Mouse (Mus musculus): ENCODE results near the gene Kcnc1. TPM values are rescaled to one million over a fixed set of nuclear protein-coding genes. Genes with fewer than 3 reads are reported as not detected.

The Kcnc1 gene
- polyA plus RNA-seq, 1 experiment from 2014 or later, result 1.1 TPM

- DNase-seq (ENCODE audit: low spot score), result no peak
- WGBS, result 92% methylated on average over 3 of the region's 3 CpGs
Measured at GRCm38 (mm10) chr7:46387430-46387829, 8.9 kb upstream of the Kcnc1 start.

GRCm38 (mm10) chr7:46389456-46390085 lies 6.7 kb upstream of the Kcnc1 start:
- 72% methylated on average over 10 of the region's 10 CpGs for WGBS
- no peaks in the 10 kb centered on the region for H3K4me1 ChIP-seq (ENCODE audit: control insufficient read depth, insufficient read depth, low read length)
- no peak overlapping the region for H3K27ac ChIP-seq (replicated peaks; ENCODE audit: low read depth, low read length)
- H3K27me3 ChIP-seq (replicated peaks; ENCODE audit: control insufficient read depth, insufficient read depth, low read length), result peaks cover 8% of the 10 kb centered on the region
- DNase-seq (ENCODE audit: low spot score) (no peak), ATAC-seq (ENCODE audit: low read depth) (no peak)
- no peak overlapping the region for H3K4me3 ChIP-seq (ENCODE audit: low read depth, low read length)
- H3K4me2 ChIP-seq (ENCODE audit: low read depth, low read length), result no peak overlapping the region
- no peak overlapping the region for H3K9ac ChIP-seq (ENCODE audit: low read depth, low read length)
- H3K36me3 ChIP-seq (ENCODE audit: control insufficient read depth, insufficient read depth, low read length), result no peaks in the 10 kb centered on the region
- H3K9me3 ChIP-seq (ENCODE audit: control insufficient read depth, low read length), result no peaks in the 10 kb centered on the region

More at GRCm38 (mm10) chr7:46387430-46387829, 8.9 kb upstream of the Kcnc1 start:
- Histone ChIP-seq H3K36me3 (ENCODE audit: control insufficient read depth, insufficient read depth, low read length) (no peaks in the 10 kb centered on the region), H3K9ac (ENCODE audit: low read depth, low read length) (no peak overlapping the region), H3K4me2 (ENCODE audit: low read depth, low read length) (no peak overlapping the region), H3K9me3 (ENCODE audit: control insufficient read depth, low read length) (no peaks in the 10 kb centered on the region), H3K4me1 (ENCODE audit: control insufficient read depth, insufficient read depth, low read length) (no peaks in the 10 kb centered on the region), H3K27me3 (replicated peaks; ENCODE audit: control insufficient read depth, insufficient read depth, low read length) (no peaks in the 10 kb centered on the region), H3K4me3 (ENCODE audit: low read depth, low read length) (no peak overlapping the region), H3K27ac (replicated peaks; ENCODE audit: low read depth, low read length) (no peak overlapping the region)
- ATAC-seq (ENCODE audit: low read depth), result no peak

GRCm38 (mm10) chr7:46390226-46390625 lies 6.1 kb upstream of the Kcnc1 start:
- Histone ChIP-seq H3K9me3 (ENCODE audit: control insufficient read depth, low read length) (no peaks in the 10 kb centered on the region), H3K4me3 (ENCODE audit: low read depth, low read length) (no peak overlapping the region), H3K27me3 (replicated peaks; ENCODE audit: control insufficient read depth, insufficient read depth, low read length) (peaks cover 15% of the 10 kb centered on the region), H3K9ac (ENCODE audit: low read depth, low read length) (no peak overlapping the region), H3K4me1 (ENCODE audit: control insufficient read depth, insufficient read depth, low read length) (no peaks in the 10 kb centered on the region), H3K27ac (replicated peaks; ENCODE audit: low read depth, low read length) (no peak overlapping the region), H3K4me2 (ENCODE audit: low read depth, low read length) (no peak overlapping the region), H3K36me3 (ENCODE audit: control insufficient read depth, insufficient read depth, low read length) (no peaks in the 10 kb centered on the region)
- ATAC-seq (ENCODE audit: low read depth) (no peak), DNase-seq (ENCODE audit: low spot score) (no peak)
- WGBS, result 68% methylated on average over 4 of the region's 4 CpGs

GRCm38 (mm10) chr7:46391701-46392100 lies 4.6 kb upstream of the Kcnc1 start:
- WGBS, result 47% methylated on average over 5 of the region's 5 CpGs
- H3K9me3 ChIP-seq (ENCODE audit: control insufficient read depth, low read length), result no peaks in the 10 kb centered on the region
- H3K36me3 ChIP-seq (ENCODE audit: control insufficient read depth, insufficient read depth, low read length), result no peaks in the 10 kb centered on the region
- no peak for DNase-seq (ENCODE audit: low spot score)
- no peak overlapping the region for H3K4me2 ChIP-seq (ENCODE audit: low read depth, low read length)
- H3K27ac ChIP-seq (replicated peaks; ENCODE audit: low read depth, low read length), result no peak overlapping the region
- H3K9ac ChIP-seq (ENCODE audit: low read depth, low read length), result no peak overlapping the region
- H3K27me3 ChIP-seq (replicated peaks; ENCODE audit: control insufficient read depth, insufficient read depth, low read length), result peaks cover 29% of the 10 kb centered on the region
- no peak overlapping the region for H3K4me3 ChIP-seq (ENCODE audit: low read depth, low read length)
- no peaks in the 10 kb centered on the region for H3K4me1 ChIP-seq (ENCODE audit: control insufficient read depth, insufficient read depth, low read length)
- no peak for ATAC-seq (ENCODE audit: low read depth)

GRCm38 (mm10) chr7:46393116-46393515 lies 3.2 kb upstream of the Kcnc1 start:
- Histone ChIP-seq H3K9ac (ENCODE audit: low read depth, low read length) (no peak overlapping the region), H3K27ac (replicated peaks; ENCODE audit: low read depth, low read length) (no peak overlapping the region), H3K4me2 (ENCODE audit: low read depth, low read length) (no peak overlapping the region), H3K4me1 (ENCODE audit: control insufficient read depth, insufficient read depth, low read length) (peaks cover 5% of the 10 kb centered on the region; the same call in 1 of the 2 replicates), H3K27me3 (replicated peaks; ENCODE audit: control insufficient read depth, insufficient read depth, low read length) (peaks cover 43% of the 10 kb centered on the region), H3K9me3 (ENCODE audit: control insufficient read depth, low read length) (no peaks in the 10 kb centered on the region), H3K4me3 (ENCODE audit: low read depth, low read length) (no peak overlapping the region), H3K36me3 (ENCODE audit: control insufficient read depth, insufficient read depth, low read length) (no peaks in the 10 kb centered on the region)
- DNase-seq (ENCODE audit: low spot score) (peak; percentile 70), ATAC-seq (ENCODE audit: low read depth) (peak; percentile 38)
- 0% methylated on average over 2 of the region's 2 CpGs for WGBS

- Histone ChIP-seq H3K27me3 (replicated peaks; ENCODE audit: control insufficient read depth, insufficient read depth, low read length) (peaks cover 51% of the 10 kb centered on the region), H3K27ac (replicated peaks; ENCODE audit: low read depth, low read length) (no peak overlapping the region)
- 42% methylated on average over 11 of the region's 12 CpGs for WGBS
Measured at GRCm38 (mm10) chr7:46393718-46394511, 2.4 kb upstream of the Kcnc1 start.

GRCm38 (mm10) chr7:46394933-46395332 lies 1.4 kb upstream of the Kcnc1 start:
- 65% methylated on average over 4 of the region's 4 CpGs for WGBS
- Histone ChIP-seq H3K4me1 (ENCODE audit: control insufficient read depth, insufficient read depth, low read length) (peaks cover 5% of the 10 kb centered on the region; the same call in 1 of the 2 replicates), H3K9ac (ENCODE audit: low read depth, low read length) (no peak overlapping the region), H3K4me2 (ENCODE audit: low read depth, low read length) (no peak overlapping the region), H3K27ac (replicated peaks; ENCODE audit: low read depth, low read length) (no peak overlapping the region), H3K36me3 (ENCODE audit: control insufficient read depth, insufficient read depth, low read length) (no peaks in the 10 kb centered on the region), H3K4me3 (ENCODE audit: low read depth, low read length) (no peak overlapping the region), H3K9me3 (ENCODE audit: control insufficient read depth, low read length) (no peaks in the 10 kb centered on the region), H3K27me3 (replicated peaks; ENCODE audit: control insufficient read depth, insufficient read depth, low read length) (peaks cover 61% of the 10 kb centered on the region)
- ATAC-seq (ENCODE audit: low read depth) (no peak), DNase-seq (ENCODE audit: low spot score) (no peak)

More at GRCm38 (mm10) chr7:46393718-46394511, 2.4 kb upstream of the Kcnc1 start:
- Histone ChIP-seq H3K36me3 (ENCODE audit: control insufficient read depth, insufficient read depth, low read length) (no peaks in the 10 kb centered on the region), H3K9ac (ENCODE audit: low read depth, low read length) (no peak overlapping the region), H3K4me3 (ENCODE audit: low read depth, low read length) (no peak overlapping the region), H3K4me2 (ENCODE audit: low read depth, low read length) (no peak overlapping the region), H3K4me1 (ENCODE audit: control insufficient read depth, insufficient read depth, low read length) (peaks cover 5% of the 10 kb centered on the region; the same call in 1 of the 2 replicates), H3K9me3 (ENCODE audit: control insufficient read depth, low read length) (no peaks in the 10 kb centered on the region)
- no peak for ATAC-seq (ENCODE audit: low read depth)
- DNase-seq (ENCODE audit: low spot score), result no peak

- DNase-seq (ENCODE audit: low spot score), result no peak
- no peak overlapping the region for H3K9ac ChIP-seq (ENCODE audit: low read depth, low read length)
Measured at GRCm38 (mm10) chr7:46395571-46395970, 726 bp upstream of the Kcnc1 start.

More at GRCm38 (mm10) chr7:46395571-46395970, 726 bp upstream of the Kcnc1 start:
- ATAC-seq (ENCODE audit: low read depth), result no peak
- Histone ChIP-seq H3K4me1 (ENCODE audit: control insufficient read depth, insufficient read depth, low read length) (peaks cover 5% of the 10 kb centered on the region; the same call in 1 of the 2 replicates), H3K9me3 (ENCODE audit: control insufficient read depth, low read length) (no peaks in the 10 kb centered on the region), H3K36me3 (ENCODE audit: control insufficient read depth, insufficient read depth, low read length) (no peaks in the 10 kb centered on the region), H3K27me3 (replicated peaks; ENCODE audit: control insufficient read depth, insufficient read depth, low read length) (peaks cover 65% of the 10 kb centered on the region), H3K27ac (replicated peaks; ENCODE audit: low read depth, low read length) (no peak overlapping the region), H3K4me3 (ENCODE audit: low read depth, low read length) (no peak overlapping the region), H3K4me2 (ENCODE audit: low read depth, low read length) (peak overlapping the region; percentile 86)
- WGBS, result 25% methylated on average over 6 of the region's 6 CpGs
